Mouse (Mus musculus) hindbrain, embryonic 14.5 days (tissue): ENCODE results near the gene Zfp568. TPM values are rescaled to one million over a fixed set of nuclear protein-coding genes. Genes with fewer than 3 reads are reported as not detected.

Experiments
- ATAC-seq: fragments of 200-750 bp; cut with Nextera tagmentation; 2 replicates; pipeline ENCODE4 v1.8.0; 2017; ENCODE audit warnings: moderate number of reproducible peaks, mild to moderate bottlenecking, moderate TSS enrichment, moderate library complexity; ENCODE audit not compliant: low FRiP score
- DNase-seq: peaks from one replicate; pipeline ENCODE4 v3.0.0-alpha.2; 2015; ENCODE audit warnings: low spot score
- H3K27ac ChIP-seq: fragments of 300-500 bp; sonication (generic); 2 replicates; pipeline ENCODE4 v1.5.1; 2014; ENCODE audit warnings: mild to moderate bottlenecking, moderate library complexity
- H3K27me3 ChIP-seq: fragments of 300-500 bp; sonication (generic); 2 replicates; pipeline ENCODE4 v1.6.1; 2014; ENCODE audit warnings: mild to moderate bottlenecking, low read length, mixed read lengths; ENCODE audit not compliant: control insufficient read depth, insufficient read depth
- H3K36me3 ChIP-seq: fragments of 300-500 bp; sonication (generic); replicated peaks from 2 replicates; pipeline ENCODE4 v1.6.1; 2014; ENCODE audit not compliant: control insufficient read depth, insufficient read depth
- H3K4me1 ChIP-seq: fragments of 300-500 bp; sonication (generic); replicated peaks from 2 replicates; pipeline ENCODE4 v1.6.1; 2014; ENCODE audit warnings: antibody characterized with exemption, low read length, mixed read lengths; ENCODE audit not compliant: control insufficient read depth, insufficient read depth
- H3K4me2 ChIP-seq: fragments of 300-500 bp; sonication (generic); replicated peaks from 2 replicates; pipeline ENCODE4 v1.6.1; 2014; ENCODE audit warnings: mild to moderate bottlenecking, moderate library complexity
- H3K4me3 ChIP-seq: fragments of 300-500 bp; sonication (generic); replicated peaks from 2 replicates; pipeline ENCODE4 v1.5.1; 2014; ENCODE audit warnings: mild to moderate bottlenecking, low read length
- H3K9ac ChIP-seq: fragments of 300-500 bp; sonication (generic); 2 replicates; pipeline ENCODE4 v1.6.1; 2014
- H3K9me3 ChIP-seq: fragments of 300-500 bp; sonication (generic); 2 replicates; pipeline ENCODE4 v1.6.1; 2016; ENCODE audit warnings: low read length; ENCODE audit not compliant: control insufficient read depth
- WGBS: fragments of 180-500 bp; shearing (Covaris S2); extraction: QIAGEN DNeasy Blood & Tissue Kit; methylation state at CpG from one replicate; pipeline ENCODE4 v1.1.7; 2014; 5-methylcytosine and 5-hydroxymethylcytosine counted together
- polyA plus RNA-seq: library from polyadenylated mRNA; unstranded; fragments of >200 nt; fragmentation: Nextera tagmentation; extraction: Ambion mirVana; gene quantifications from 2 replicates; pipeline ENCODE4 v1.2.1, GENCODE M21; 2014

The Zfp568 gene
- polyA plus RNA-seq, 1 experiment from 2014 or later = 4.3 TPM

DNA sequence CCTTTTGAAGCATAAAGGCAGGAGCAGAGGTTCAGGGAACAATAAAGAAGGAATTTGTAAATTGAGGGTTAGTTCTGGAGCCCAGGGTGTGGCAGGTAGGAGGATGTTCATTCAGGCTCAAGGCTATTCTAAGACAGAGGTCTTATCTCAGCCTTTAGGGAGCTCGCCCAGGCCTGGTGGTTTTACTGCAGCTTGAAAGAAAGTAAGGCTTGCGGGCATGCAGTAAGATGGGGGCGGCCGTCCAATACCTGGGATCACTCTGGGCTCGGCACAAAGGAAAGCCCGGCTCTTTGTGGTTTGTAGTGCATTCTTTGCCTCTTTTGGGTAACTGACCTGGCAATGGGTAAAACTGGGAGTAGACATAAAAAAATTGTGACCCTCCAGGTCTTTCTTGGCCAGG lies 824 bp upstream of the Zfp568 start:
- H3K27ac ChIP-seq = peak overlapping the region; percentile 86
- H3K36me3 ChIP-seq = peaks cover 19% of the 10 kb centered on the region
- no peak for ATAC-seq
- H3K4me2 ChIP-seq = peak overlapping the region; percentile 55
- no peaks in the 10 kb centered on the region for H3K9me3 ChIP-seq
- H3K4me1 ChIP-seq = peaks cover 19% of the 10 kb centered on the region
- WGBS = 28% methylated on average over 6 of the region's 6 CpGs
- H3K9ac ChIP-seq = peak overlapping the region; percentile 86
- peak overlapping the region; percentile 96 for H3K4me3 ChIP-seq
- no peak for DNase-seq
- no peaks in the 10 kb centered on the region for H3K27me3 ChIP-seq

- Histone ChIP-seq H3K9ac (peak overlapping the region; percentile 86), H3K27me3 (no peaks in the 10 kb centered on the region), H3K36me3 (peaks cover 22% of the 10 kb centered on the region), H3K4me1 (peaks cover 19% of the 10 kb centered on the region), H3K27ac (peak overlapping the region; percentile 86), H3K4me2 (peak overlapping the region; percentile 55), H3K4me3 (peak overlapping the region; percentile 96), H3K9me3 (no peaks in the 10 kb centered on the region)
- no peak for DNase-seq
- WGBS = 0% methylated on average over 8 of the region's 8 CpGs
- no peak for ATAC-seq
Observed at GRCm38 (mm10) chr7:29983340-29983689, 440 bp upstream of the Zfp568 start.

- Histone ChIP-seq H3K36me3 (peaks cover 42% of the 10 kb centered on the region), H3K4me1 (peaks cover 19% of the 10 kb centered on the region), H3K4me2 (no peak overlapping the region), H3K27ac (no peak overlapping the region), H3K27me3 (no peaks in the 10 kb centered on the region), H3K4me3 (no peak overlapping the region), H3K9me3 (no peaks in the 10 kb centered on the region), H3K9ac (no peak overlapping the region)
- DNase-seq (no peak), ATAC-seq (no peak)
- 94% methylated on average over 8 of the region's 8 CpGs for WGBS
Observed at GRCm38 (mm10) chr7:29986101-29986500, 2.3 kb downstream of the Zfp568 start.

DNA sequence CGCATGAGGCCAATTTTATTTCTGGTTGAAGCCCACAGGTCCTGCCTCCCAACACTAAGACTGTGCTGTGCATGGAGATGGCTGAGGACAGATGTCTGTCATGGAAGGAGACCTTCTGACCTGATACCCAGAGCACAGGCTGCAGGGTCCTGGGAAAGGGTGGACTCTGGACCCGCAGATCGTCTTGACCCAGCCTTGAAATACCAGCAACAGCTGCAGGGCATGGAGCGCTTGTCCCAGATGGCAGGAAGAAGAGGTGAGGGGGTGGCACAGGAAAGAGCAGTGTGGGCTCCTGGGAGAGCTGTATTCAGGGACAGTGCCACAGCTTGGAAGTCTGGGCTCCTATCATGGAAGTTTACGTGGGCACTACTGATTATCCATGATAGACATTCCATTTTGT lies 3.8 kb downstream of the Zfp568 start:
- no peak overlapping the region for H3K4me3 ChIP-seq
- H3K9me3 ChIP-seq = no peaks in the 10 kb centered on the region
- WGBS = 92% methylated on average over 5 of the region's 5 CpGs
- no peak for DNase-seq
- H3K36me3 ChIP-seq = peaks cover 54% of the 10 kb centered on the region
- H3K4me2 ChIP-seq = no peak overlapping the region
- H3K9ac ChIP-seq = no peak overlapping the region
- no peak overlapping the region for H3K27ac ChIP-seq
- no peaks in the 10 kb centered on the region for H3K27me3 ChIP-seq
- ATAC-seq = no peak
- peaks cover 15% of the 10 kb centered on the region for H3K4me1 ChIP-seq

DNA sequence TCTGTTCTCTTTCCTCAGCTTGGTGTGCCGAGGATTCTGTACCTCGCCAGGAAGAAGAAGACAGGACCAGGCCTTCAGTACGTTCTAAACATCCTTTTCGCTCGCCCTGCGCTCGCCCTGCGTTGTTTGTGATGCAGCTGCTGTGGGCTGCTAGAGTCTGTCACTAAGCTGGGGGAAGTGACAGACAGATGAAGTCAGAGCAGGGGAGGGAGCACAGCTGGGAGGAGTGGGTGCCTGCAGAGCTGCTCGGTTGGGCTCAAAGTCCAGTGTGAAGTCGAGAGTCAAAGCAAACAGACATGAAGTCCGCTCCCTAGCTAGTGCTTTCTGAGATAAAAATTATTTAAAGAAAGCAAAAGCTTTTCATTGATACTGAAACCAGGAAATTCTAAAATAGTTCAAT lies 5.3 kb downstream of the Zfp568 start:
- H3K9ac ChIP-seq = no peak overlapping the region
- ATAC-seq (no peak), DNase-seq (no peak)
- H3K9me3 ChIP-seq = no peaks in the 10 kb centered on the region
- no peak overlapping the region for H3K4me2 ChIP-seq
- peaks cover 65% of the 10 kb centered on the region for H3K36me3 ChIP-seq
- no peak overlapping the region for H3K4me3 ChIP-seq
- no peak overlapping the region for H3K27ac ChIP-seq
- WGBS = 93% methylated on average over 11 of the region's 11 CpGs
- H3K27me3 ChIP-seq = no peaks in the 10 kb centered on the region
- peaks cover 10% of the 10 kb centered on the region; the same call in 1 of the 2 replicates for H3K4me1 ChIP-seq

- DNase-seq = no peak
- 98% methylated on average over 8 of the region's 8 CpGs for WGBS
- H3K4me1 ChIP-seq = no peaks in the 10 kb centered on the region
- peaks cover 71% of the 10 kb centered on the region for H3K36me3 ChIP-seq
- no peak overlapping the region for H3K27ac ChIP-seq
- H3K9ac ChIP-seq = no peak overlapping the region
- no peaks in the 10 kb centered on the region for H3K9me3 ChIP-seq
- no peak for ATAC-seq
- H3K4me2 ChIP-seq = no peak overlapping the region
- no peaks in the 10 kb centered on the region for H3K27me3 ChIP-seq
- H3K4me3 ChIP-seq = no peak overlapping the region
Observed at GRCm38 (mm10) chr7:29992698-29993097, 8.9 kb downstream of the Zfp568 start.

DNA sequence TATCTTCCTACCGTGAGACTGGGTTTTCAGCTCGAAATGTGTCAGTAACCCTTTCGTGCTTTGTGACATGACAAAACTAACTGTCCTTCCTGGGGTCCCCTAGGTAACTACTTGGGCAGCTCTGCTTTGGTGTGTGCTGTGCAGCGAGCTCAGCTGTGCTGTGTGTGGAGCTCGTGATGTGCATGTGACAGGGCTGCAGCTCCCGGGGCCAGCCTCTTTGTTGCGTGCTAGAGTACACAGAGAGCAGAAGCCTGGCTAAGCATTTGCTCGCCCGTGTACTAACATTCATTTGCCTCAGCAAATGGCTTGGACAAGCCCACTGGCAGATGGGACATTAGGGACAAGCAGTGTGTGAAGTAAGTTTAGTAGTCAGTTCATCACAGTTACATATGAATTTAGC lies 9.6 kb downstream of the Zfp568 start:
- no peak overlapping the region for H3K27ac ChIP-seq
- ATAC-seq (no peak), DNase-seq (no peak)
- no peak overlapping the region for H3K4me3 ChIP-seq
- H3K36me3 ChIP-seq = peaks cover 72% of the 10 kb centered on the region
- 95% methylated on average over 9 of the region's 9 CpGs for WGBS
- no peak overlapping the region for H3K9ac ChIP-seq
- H3K4me2 ChIP-seq = no peak overlapping the region
- H3K4me1 ChIP-seq = no peaks in the 10 kb centered on the region
- no peaks in the 10 kb centered on the region for H3K9me3 ChIP-seq
- H3K27me3 ChIP-seq = no peaks in the 10 kb centered on the region

DNA sequence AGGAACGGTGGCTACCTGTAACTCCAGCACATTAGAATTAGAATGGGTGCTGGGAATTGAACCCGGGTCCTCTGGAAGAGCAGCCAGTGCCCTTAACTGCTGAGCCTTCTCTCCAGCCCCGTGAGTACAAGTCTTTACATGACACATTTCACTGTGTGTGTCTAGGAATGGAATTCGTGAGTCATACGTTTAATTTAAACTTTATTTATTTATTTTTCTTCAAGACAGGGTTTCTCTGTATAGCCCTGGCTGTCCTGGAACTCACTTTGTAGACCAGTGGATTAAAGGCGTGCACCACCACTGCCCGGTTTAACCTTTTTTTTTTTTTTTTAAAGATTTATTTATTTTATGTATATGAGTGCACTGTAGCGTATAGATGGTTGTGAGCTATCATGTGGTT lies 11.4 kb downstream of the Zfp568 start:
- H3K36me3 ChIP-seq = peaks cover 76% of the 10 kb centered on the region
- ATAC-seq (no peak), DNase-seq (no peak)
- H3K4me1 ChIP-seq = no peaks in the 10 kb centered on the region
- no peaks in the 10 kb centered on the region for H3K27me3 ChIP-seq
- WGBS = 90% methylated on average over 8 of the region's 8 CpGs
- no peak overlapping the region for H3K9ac ChIP-seq
- no peaks in the 10 kb centered on the region for H3K9me3 ChIP-seq
- no peak overlapping the region for H3K4me2 ChIP-seq
- no peak overlapping the region for H3K4me3 ChIP-seq
- no peak overlapping the region for H3K27ac ChIP-seq

DNA sequence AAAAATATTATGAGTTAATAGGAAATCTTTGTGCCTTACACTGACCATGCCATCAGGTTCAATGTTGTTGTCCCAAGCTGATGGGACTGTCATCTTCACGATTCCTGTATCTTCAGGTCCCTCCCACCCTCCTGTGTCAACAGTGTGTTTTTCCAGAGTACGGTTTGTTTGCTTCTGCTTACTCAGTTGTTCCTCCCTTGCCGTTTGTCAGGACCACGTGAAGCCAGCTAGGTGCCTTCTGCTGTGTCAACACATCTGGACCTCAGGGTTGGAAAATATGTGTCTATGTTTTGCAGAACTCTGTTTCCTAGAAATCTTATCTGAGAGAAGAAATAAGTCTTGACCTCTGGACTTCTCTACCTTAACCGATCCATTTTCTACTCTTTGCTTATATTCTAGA lies 16.8 kb downstream of the Zfp568 start:
- peaks cover 57% of the 10 kb centered on the region for H3K36me3 ChIP-seq
- H3K27me3 ChIP-seq = no peaks in the 10 kb centered on the region
- H3K9me3 ChIP-seq = no peaks in the 10 kb centered on the region
- no peak overlapping the region for H3K27ac ChIP-seq
- no peak for ATAC-seq
- no peak for DNase-seq
- H3K9ac ChIP-seq = no peak overlapping the region
- H3K4me3 ChIP-seq = no peak overlapping the region
- 88% methylated on average over 5 of the region's 5 CpGs for WGBS
- no peaks in the 10 kb centered on the region for H3K4me1 ChIP-seq
- no peak overlapping the region for H3K4me2 ChIP-seq

DNA sequence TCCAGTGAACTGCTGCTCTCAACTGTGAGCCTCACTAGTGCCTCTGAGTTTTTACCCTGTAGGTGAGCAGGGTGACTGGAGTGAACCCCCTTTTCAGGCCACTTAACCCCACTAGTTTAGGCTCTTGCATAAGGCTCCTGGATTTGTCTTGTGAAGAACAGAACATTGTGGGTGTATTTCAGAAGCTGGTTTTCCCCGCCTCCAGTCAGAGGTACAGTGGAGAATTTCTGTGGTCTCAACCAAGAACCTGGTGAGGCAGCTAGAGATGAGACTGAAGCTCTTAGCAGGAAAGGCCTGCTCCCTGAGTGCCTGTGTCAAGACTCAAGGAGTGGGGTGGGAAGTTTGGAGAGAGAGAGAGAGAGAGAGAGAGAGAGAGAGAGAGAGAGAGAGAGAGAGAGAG lies 23.8 kb downstream of the Zfp568 start:
- no peak overlapping the region for H3K4me2 ChIP-seq
- H3K9me3 ChIP-seq = no peaks in the 10 kb centered on the region
- DNase-seq (no peak), ATAC-seq (no peak)
- peaks cover 17% of the 10 kb centered on the region for H3K4me1 ChIP-seq
- no peak overlapping the region for H3K4me3 ChIP-seq
- no peaks in the 10 kb centered on the region for H3K27me3 ChIP-seq
- H3K9ac ChIP-seq = no peak overlapping the region
- no peak overlapping the region for H3K27ac ChIP-seq
- peaks cover 29% of the 10 kb centered on the region for H3K36me3 ChIP-seq
- WGBS = 90% methylated on average over 1 of the region's 1 CpGs
